Mouse (Mus musculus) lung, postnatal 0 days (tissue): ENCODE measurements around the gene Mpnd. TPM values are rescaled to one million over a fixed set of nuclear protein-coding genes. Genes with fewer than 3 reads are reported as not detected.

ENCODE experiments used
- ATAC-seq: fragments of 200-750 bp; cut with Nextera tagmentation; 2 replicates; pipeline ENCODE4 v1.8.0; 2017; ENCODE audit warnings: moderate library complexity
- DNase-seq: peaks from one replicate; pipeline ENCODE4 v3.0.0-alpha.2; 2016; ENCODE audit warnings: low spot score
- H3K27ac ChIP-seq: fragments of 300-500 bp; sonication (generic); 2 replicates; pipeline ENCODE4 v1.5.1; 2014; ENCODE audit warnings: antibody characterized with exemption, mild to moderate bottlenecking, low read length, mixed read lengths
- H3K27me3 ChIP-seq: fragments of 300-500 bp; sonication (generic); replicated peaks from 2 replicates; pipeline ENCODE4 v1.6.1; 2014; ENCODE audit warnings: low read length, mixed read lengths; ENCODE audit not compliant: insufficient read depth
- H3K36me3 ChIP-seq: fragments of 300-500 bp; sonication (generic); 2 replicates; pipeline ENCODE4 v1.6.1; 2014; ENCODE audit warnings: low read length, mixed read lengths; ENCODE audit not compliant: insufficient read depth
- H3K4me1 ChIP-seq: fragments of 300-500 bp; sonication (generic); 2 replicates; pipeline ENCODE4 v1.6.1; 2014; ENCODE audit warnings: antibody characterized with exemption, low read depth, low read length, mixed read lengths; ENCODE audit not compliant: insufficient read depth
- H3K4me2 ChIP-seq: fragments of 300-500 bp; sonication (generic); replicated peaks from 2 replicates; pipeline ENCODE4 v1.6.1; 2014; ENCODE audit warnings: low read depth, mild to moderate bottlenecking, low read length, moderate library complexity, mixed read lengths
- H3K4me3 ChIP-seq: fragments of 300-500 bp; sonication (generic); 2 replicates; pipeline ENCODE4 v1.5.1; 2014; ENCODE audit warnings: low read depth, low read length
- H3K9ac ChIP-seq: fragments of 300-500 bp; sonication (generic); replicated peaks from 2 replicates; pipeline ENCODE4 v1.6.1; 2014; ENCODE audit warnings: low read depth, mild to moderate bottlenecking
- H3K9me3 ChIP-seq: fragments of 300-500 bp; sonication (generic); 2 replicates; pipeline ENCODE4 v1.6.1; 2016; ENCODE audit warnings: low read length, mixed read lengths
- CTCF ChIP-seq: IDR thresholded peaks from 2 replicates; pipeline ENCODE4 v1.5.1; 2016; ENCODE audit warnings: antibody characterized with exemption, mild to moderate bottlenecking
- EP300 ChIP-seq: IDR thresholded peaks from 2 replicates; pipeline ENCODE4 v1.6.1; 2016; ENCODE audit warnings: antibody characterized with exemption, mild to moderate bottlenecking, control low read depth
- WGBS: fragments of 180-500 bp; shearing (Covaris S2); extraction: QIAGEN DNeasy Blood & Tissue Kit; methylation state at CpG from one replicate; pipeline ENCODE4 v1.1.7; 2014; 5-methylcytosine and 5-hydroxymethylcytosine counted together
- polyA plus RNA-seq: library from polyadenylated mRNA; unstranded; fragments of >200 nt; fragmentation: Nextera tagmentation; extraction: Ambion mirVana; gene quantifications from 2 replicates; pipeline ENCODE4 v1.2.1, GENCODE M21; 2015

Mpnd gene
- polyA plus RNA-seq, 1 experiment from 2014 or later = 38.5 TPM

- Histone ChIP-seq H3K4me1 (peaks cover 14% of the 10 kb centered on the region; the same call in 1 of the 2 replicates), H3K27me3 (no peaks in the 10 kb centered on the region), H3K4me2 (no peak overlapping the region), H3K9me3 (no peaks in the 10 kb centered on the region), H3K27ac (no peak overlapping the region), H3K9ac (no peak overlapping the region), H3K36me3 (no peaks in the 10 kb centered on the region), H3K4me3 (no peak overlapping the region)
- no peak for ATAC-seq
- DNase-seq = no peak
- TF ChIP-seq CTCF = no peak
- no peak for TF ChIP-seq EP300
- 68% methylated on average over 6 of the region's 6 CpGs for WGBS
Observed at GRCm38 (mm10) chr17:56032127-56032733, 26.7 kb downstream of the Mpnd start.

- no peak for TF ChIP-seq EP300
- TF ChIP-seq CTCF = no peak
- no peaks in the 10 kb centered on the region for H3K27me3 ChIP-seq
- ATAC-seq (no peak), DNase-seq (no peak)
- H3K4me2 ChIP-seq = no peak overlapping the region
- no peak overlapping the region for H3K9ac ChIP-seq
- no peaks in the 10 kb centered on the region for H3K9me3 ChIP-seq
- 66% methylated on average over 7 of the region's 7 CpGs for WGBS
- no peaks in the 10 kb centered on the region for H3K36me3 ChIP-seq
- H3K27ac ChIP-seq = no peak overlapping the region
- peaks cover 14% of the 10 kb centered on the region; the same call in 1 of the 2 replicates for H3K4me1 ChIP-seq
- H3K4me3 ChIP-seq = no peak overlapping the region
Observed at GRCm38 (mm10) chr17:56032831-56033230, 27.3 kb downstream of the Mpnd start.

GRCm38 (mm10) chr17:56034040-56034725, 28.7 kb downstream of the Mpnd start:
- Histone ChIP-seq H3K4me1 (peaks cover 14% of the 10 kb centered on the region; the same call in 1 of the 2 replicates), H3K27me3 (no peaks in the 10 kb centered on the region), H3K9me3 (no peaks in the 10 kb centered on the region), H3K36me3 (no peaks in the 10 kb centered on the region), H3K4me3 (no peak overlapping the region), H3K9ac (no peak overlapping the region), H3K27ac (no peak overlapping the region), H3K4me2 (no peak overlapping the region)
- ATAC-seq (no peak), DNase-seq (no peak)
- TF ChIP-seq EP300 = no peak
- no peak for TF ChIP-seq CTCF
- WGBS = 80% methylated on average over 7 of the region's 7 CpGs

GRCm38 (mm10) chr17:56034726-56035100, 29.2 kb downstream of the Mpnd start:
- H3K36me3 ChIP-seq = no peaks in the 10 kb centered on the region
- no peak for ATAC-seq
- no peak overlapping the region for H3K27ac ChIP-seq
- no peaks in the 10 kb centered on the region for H3K27me3 ChIP-seq
- DNase-seq = no peak
- H3K9ac ChIP-seq = no peak overlapping the region
- no peaks in the 10 kb centered on the region for H3K9me3 ChIP-seq
- no peak overlapping the region for H3K4me3 ChIP-seq
- peaks cover 14% of the 10 kb centered on the region; the same call in 1 of the 2 replicates for H3K4me1 ChIP-seq
- 81% methylated on average over 6 of the region's 6 CpGs for WGBS
- H3K4me2 ChIP-seq = peak overlapping the region; percentile 73
- TF ChIP-seq EP300 = no peak
- TF ChIP-seq CTCF = no peak

- H3K9ac ChIP-seq = peak overlapping the region; percentile 16; the same call in 1 of the 2 replicates
- 51% methylated on average over 4 of the region's 4 CpGs for WGBS
- no peaks in the 10 kb centered on the region for H3K9me3 ChIP-seq
- H3K27ac ChIP-seq = no peak overlapping the region
- H3K27me3 ChIP-seq = no peaks in the 10 kb centered on the region
- ATAC-seq = no peak
- DNase-seq = no peak
- H3K36me3 ChIP-seq = no peaks in the 10 kb centered on the region
- no peak for TF ChIP-seq EP300
- TF ChIP-seq CTCF = no peak
- H3K4me3 ChIP-seq = peak overlapping the region; percentile 88; the same call in 1 of the 2 replicates
- peaks cover 14% of the 10 kb centered on the region; the same call in 1 of the 2 replicates for H3K4me1 ChIP-seq
- H3K4me2 ChIP-seq = peak overlapping the region; percentile 73
Observed at GRCm38 (mm10) chr17:56035216-56035615, 29.7 kb downstream of the Mpnd start.

- TF ChIP-seq EP300 (peak; percentile 48; the same call in 1 of the 2 replicates), CTCF (peak; percentile 100)
- Histone ChIP-seq H3K27ac (peak within 1 kb of the TSS; percentile 95), H3K9me3 (no peaks in the 10 kb centered on the region), H3K4me2 (peak within 1 kb of the TSS; percentile 73), H3K4me1 (peaks cover 19% of the 10 kb centered on the region; the same call in 1 of the 2 replicates), H3K4me3 (peak within 1 kb of the TSS; percentile 88), H3K36me3 (no peaks in the 10 kb centered on the region), H3K9ac (peak within 1 kb of the TSS; percentile 93), H3K27me3 (no peaks in the 10 kb centered on the region)
- ATAC-seq (peak; percentile 92), DNase-seq (peak; percentile 99)
- WGBS = under 1% methylated on average over 73 of the region's 74 CpGs
Observed at GRCm38 (mm10) chr17:56036176-56036900, 30.8 kb downstream of the Mpnd start, which contains the start of gene Sh3gl1. Gene Sh3gl1 (minus strand): TSS chr17:56036635.
